Mouse (Mus musculus) hindbrain, postnatal 0 days (tissue): ENCODE measurements around the gene Tead1. TPM values are rescaled to one million over a fixed set of nuclear protein-coding genes. Genes with fewer than 3 reads are reported as not detected.
A peak's percentile ranks its signal among the peaks of the same experiment; 100 is the strongest.

Source experiments
- ATAC-seq: fragments of 200-750 bp; cut with Nextera tagmentation; 2 replicates; pipeline ENCODE4 v1.8.0; 2017; ENCODE audit warnings: mild to moderate bottlenecking, moderate TSS enrichment, moderate library complexity
- DNase-seq: peaks from one replicate; pipeline ENCODE4 v3.0.0-alpha.2; 2015; ENCODE audit warnings: low spot score
- H3K27ac ChIP-seq: fragments of 300-500 bp; sonication (generic); 2 replicates; pipeline ENCODE4 v1.5.1; 2014; ENCODE audit warnings: mild to moderate bottlenecking
- H3K27me3 ChIP-seq: fragments of 300-500 bp; sonication (generic); 2 replicates; pipeline ENCODE4 v1.6.1; 2014; ENCODE audit warnings: low read length, mixed read lengths; ENCODE audit not compliant: insufficient read depth
- H3K36me3 ChIP-seq: fragments of 300-500 bp; sonication (generic); 2 replicates; pipeline ENCODE4 v1.6.1; 2014; ENCODE audit warnings: low read length, mixed read lengths; ENCODE audit not compliant: insufficient read depth
- H3K4me1 ChIP-seq: fragments of 300-500 bp; sonication (generic); 2 replicates; pipeline ENCODE4 v1.6.1; 2014; ENCODE audit warnings: antibody characterized with exemption, low read length, mixed read lengths; ENCODE audit not compliant: insufficient read depth
- H3K4me2 ChIP-seq: fragments of 300-500 bp; sonication (generic); 2 replicates; pipeline ENCODE4 v1.6.1; 2014; ENCODE audit warnings: low read depth, mild to moderate bottlenecking, low read length, moderate library complexity, mixed read lengths
- H3K4me3 ChIP-seq: fragments of 300-500 bp; sonication (generic); 2 replicates; pipeline ENCODE4 v1.5.1; 2014; ENCODE audit warnings: low read length
- H3K9ac ChIP-seq: fragments of 300-500 bp; sonication (generic); replicated peaks from 2 replicates; pipeline ENCODE4 v1.6.1; 2014; ENCODE audit warnings: mild to moderate bottlenecking, low read length, moderate library complexity, mixed read lengths
- H3K9me3 ChIP-seq: fragments of 300-500 bp; sonication (generic); 2 replicates; pipeline ENCODE4 v1.6.1; 2016; ENCODE audit warnings: low read length, mixed read lengths
- CTCF ChIP-seq: IDR thresholded peaks from 2 replicates; pipeline ENCODE4 v1.5.1; 2016; ENCODE audit warnings: antibody characterized with exemption, control low read depth, low read depth
- WGBS: fragments of 180-500 bp; shearing (Covaris S2); extraction: QIAGEN DNeasy Blood & Tissue Kit; methylation state at CpG from one replicate; pipeline ENCODE4 v1.1.7; 2014; 5-methylcytosine and 5-hydroxymethylcytosine counted together
- polyA plus RNA-seq: library from polyadenylated mRNA; unstranded; fragments of >200 nt; fragmentation: Nextera tagmentation; extraction: Ambion mirVana; gene quantifications from 2 replicates; pipeline ENCODE4 v1.2.1, GENCODE M21; 2015
- total RNA-seq: library from RNA; depleted of rRNA; stranded (reverse); fragments of >200 nt; gene quantifications from 2 replicates; pipeline ENCODE4 v1.2.3, GENCODE M21; 2014

Gene Tead1
- total and polyA plus RNA-seq, 2 experiments from 2014 or later, result 10.2 to 32.4 TPM

- no peaks in the 10 kb centered on the region for H3K27me3 ChIP-seq
- 78% methylated on average over 2 of the region's 2 CpGs for WGBS
- no peak overlapping the region for H3K27ac ChIP-seq
- ATAC-seq, result no peak
- no peak overlapping the region for H3K4me3 ChIP-seq
- H3K9me3 ChIP-seq, result no peaks in the 10 kb centered on the region
- DNase-seq, result no peak
- TF ChIP-seq CTCF, result no peak
- no peak overlapping the region for H3K4me2 ChIP-seq
- no peak overlapping the region for H3K9ac ChIP-seq
- H3K36me3 ChIP-seq, result no peaks in the 10 kb centered on the region
- no peaks in the 10 kb centered on the region for H3K4me1 ChIP-seq
These were observed 90.7 kb downstream of the Tead1 start for GRCm38 (mm10) chr7:112769866-112770265.

- no peak overlapping the region for H3K9ac ChIP-seq
- ATAC-seq (no peak), DNase-seq (no peak)
- no peak overlapping the region for H3K4me3 ChIP-seq
- no peaks in the 10 kb centered on the region for H3K27me3 ChIP-seq
- no peaks in the 10 kb centered on the region for H3K36me3 ChIP-seq
- H3K27ac ChIP-seq, result no peak overlapping the region
- H3K4me2 ChIP-seq, result no peak overlapping the region
- no peaks in the 10 kb centered on the region for H3K9me3 ChIP-seq
- H3K4me1 ChIP-seq, result peaks cover 8% of the 10 kb centered on the region; the same call in 1 of the 2 replicates
- TF ChIP-seq CTCF, result no peak
- 82% methylated on average over 6 of the region's 6 CpGs for WGBS
These were observed 92.3 kb downstream of the Tead1 start for GRCm38 (mm10) chr7:112771461-112771860.

GRCm38 (mm10) chr7:112772777-112773176 lies 93.7 kb downstream of the Tead1 start:
- no peak for TF ChIP-seq CTCF
- H3K36me3 ChIP-seq, result no peaks in the 10 kb centered on the region
- H3K27me3 ChIP-seq, result no peaks in the 10 kb centered on the region
- peaks cover 17% of the 10 kb centered on the region; the same call in 1 of the 2 replicates for H3K4me1 ChIP-seq
- H3K27ac ChIP-seq, result no peak overlapping the region
- DNase-seq (no peak), ATAC-seq (no peak)
- no peak overlapping the region for H3K9ac ChIP-seq
- no peak overlapping the region for H3K4me2 ChIP-seq
- H3K9me3 ChIP-seq, result no peaks in the 10 kb centered on the region
- no peak overlapping the region for H3K4me3 ChIP-seq
- WGBS, result 71% methylated on average over 6 of the region's 6 CpGs

GRCm38 (mm10) chr7:112773601-112774000 lies 94.5 kb downstream of the Tead1 start:
- no peak overlapping the region for H3K4me3 ChIP-seq

GRCm38 (mm10) chr7:112775816-112776215 lies 96.7 kb downstream of the Tead1 start:
- 55% methylated on average over 5 of the region's 5 CpGs for WGBS
- TF ChIP-seq CTCF, result no peak
- H3K36me3 ChIP-seq, result no peaks in the 10 kb centered on the region
- H3K4me1 ChIP-seq, result peaks cover 25% of the 10 kb centered on the region; the same call in 1 of the 2 replicates
- H3K27ac ChIP-seq, result peak overlapping the region; percentile 32; the same call in 1 of the 2 replicates
- H3K9me3 ChIP-seq, result no peaks in the 10 kb centered on the region
- H3K9ac ChIP-seq, result no peak overlapping the region
- H3K27me3 ChIP-seq, result no peaks in the 10 kb centered on the region
- ATAC-seq (no peak), DNase-seq (no peak)
- no peak overlapping the region for H3K4me3 ChIP-seq
- H3K4me2 ChIP-seq, result no peak overlapping the region

More at GRCm38 (mm10) chr7:112773601-112774000, 94.5 kb downstream of the Tead1 start:
- H3K27ac ChIP-seq, result no peak overlapping the region
- no peak for TF ChIP-seq CTCF
- ATAC-seq, result no peak
- H3K9me3 ChIP-seq, result no peaks in the 10 kb centered on the region
- no peaks in the 10 kb centered on the region for H3K36me3 ChIP-seq
- WGBS, result 77% methylated on average over 4 of the region's 4 CpGs
- no peaks in the 10 kb centered on the region for H3K27me3 ChIP-seq
- H3K4me2 ChIP-seq, result no peak overlapping the region
- peaks cover 17% of the 10 kb centered on the region; the same call in 1 of the 2 replicates for H3K4me1 ChIP-seq
- no peak overlapping the region for H3K9ac ChIP-seq
- DNase-seq, result no peak

GRCm38 (mm10) chr7:112776670-112777069 lies 97.6 kb downstream of the Tead1 start:
- H3K4me3 ChIP-seq, result no peak overlapping the region
- peak; percentile 65 for DNase-seq
- H3K4me2 ChIP-seq, result no peak overlapping the region
- no peak overlapping the region for H3K9ac ChIP-seq
- ATAC-seq, result peak; percentile 50; the same call in 1 of the 2 replicates
- H3K36me3 ChIP-seq, result no peaks in the 10 kb centered on the region
- H3K27me3 ChIP-seq, result no peaks in the 10 kb centered on the region
- WGBS, result 25% methylated on average over 5 of the region's 5 CpGs
- no peaks in the 10 kb centered on the region for H3K9me3 ChIP-seq
- TF ChIP-seq CTCF, result no peak
- H3K4me1 ChIP-seq, result peaks cover 25% of the 10 kb centered on the region; the same call in 1 of the 2 replicates
- H3K27ac ChIP-seq, result peak overlapping the region; percentile 48; the same call in 1 of the 2 replicates

- peaks cover 25% of the 10 kb centered on the region; the same call in 1 of the 2 replicates for H3K4me1 ChIP-seq
- H3K27me3 ChIP-seq, result no peaks in the 10 kb centered on the region
- WGBS, result 36% methylated on average over 6 of the region's 6 CpGs
- H3K9me3 ChIP-seq, result no peaks in the 10 kb centered on the region
- DNase-seq (peak; percentile 60), ATAC-seq (peak; percentile 67)
- H3K27ac ChIP-seq, result peak overlapping the region; percentile 17; the same call in 1 of the 2 replicates
- H3K36me3 ChIP-seq, result no peaks in the 10 kb centered on the region
- H3K4me3 ChIP-seq, result no peak overlapping the region
- TF ChIP-seq CTCF, result no peak
- H3K9ac ChIP-seq, result no peak overlapping the region
- H3K4me2 ChIP-seq, result no peak overlapping the region
These were observed 100.5 kb downstream of the Tead1 start for GRCm38 (mm10) chr7:112779636-112780035.
